7 mouse cellular contexts compared by ENCODE assay signal in genomic region chr14:52196230-52197155, GRCm38 (mm10). TPM values are rescaled to one million over a fixed set of nuclear protein-coding genes. Genes with fewer than 3 reads are reported as not detected.
DNase-seq lines count a peak whose midpoint lies in the region; ATAC-seq and TF ChIP-seq lines count a peak whose summit lies in the region.

No protein-coding gene starts in this region.

- peaks cover 46% of the 10 kb centered on the region for H3K36me3 ChIP-seq in lung, embryonic 14.5 days (ENCODE audit: insufficient read depth)
- no peaks in the 10 kb centered on the region for H3K36me3 ChIP-seq in embryonic facial prominence, embryonic 11.5 days (replicated peaks; ENCODE audit: control insufficient read depth, insufficient read depth, low read depth, low read length)
- peaks cover 14% of the 10 kb centered on the region for H3K36me3 ChIP-seq in hindbrain, embryonic 16.5 days (ENCODE audit: control insufficient read depth, insufficient read depth, low read length)
- peaks cover 43% of the 10 kb centered on the region for H3K36me3 ChIP-seq in megakaryocyte, embryonic 14.5 days (replicated peaks; ENCODE audit: low read length)

- no peaks in the 10 kb centered on the region for H3K27me3 ChIP-seq in lung, embryonic 14.5 days (ENCODE audit: insufficient read depth, low read length)
- no peaks in the 10 kb centered on the region for H3K27me3 ChIP-seq in embryonic facial prominence, embryonic 11.5 days (ENCODE audit: control insufficient read depth, insufficient read depth, low read length)
- no peaks in the 10 kb centered on the region for H3K27me3 ChIP-seq in hindbrain, embryonic 16.5 days (replicated peaks; ENCODE audit: control insufficient read depth, insufficient read depth, low read length)
- H3K27me3 ChIP-seq in megakaryocyte, embryonic 14.5 days (replicated peaks) = no peaks in the 10 kb centered on the region

- peak overlapping the region; percentile 99 for H3K27ac ChIP-seq in lung, embryonic 14.5 days (ENCODE audit: low read depth)
- H3K27ac ChIP-seq in embryonic facial prominence, embryonic 11.5 days (replicated peaks; ENCODE audit: low read depth, low read length) = peak overlapping the region; percentile 96
- H3K27ac ChIP-seq in hindbrain, embryonic 16.5 days (ENCODE audit: low read depth, low read length) = peak overlapping the region; percentile 88

- peak; percentile 51 for DNase-seq in lung, embryonic 14.5 days
- DNase-seq in lung, postnatal 4 days = no peak
- peak; percentile 27 for DNase-seq in MN1 (ENCODE audit: low spot score)
- peak; percentile 42 for DNase-seq in embryonic facial prominence, embryonic 11.5 days (ENCODE audit: low spot score)
- DNase-seq in urinary bladder, adult 18-20 months (ENCODE audit: low spot score in 2 of 2) = no peak

- TF ChIP-seq CTCF in lung, embryonic 14.5 days (IDR thresholded peaks at IDR 0.05; ENCODE audit: low read depth) = no peak

- H3K4me3 ChIP-seq in lung, embryonic 14.5 days (ENCODE audit: low read depth, low read length) = peak overlapping the region; percentile 99
- H3K4me3 ChIP-seq in embryonic facial prominence, embryonic 11.5 days (ENCODE audit: low read depth, low read length) = peak overlapping the region; percentile 99
- peak overlapping the region; percentile 100 for H3K4me3 ChIP-seq in hindbrain, embryonic 16.5 days (ENCODE audit: low read length)
- peak overlapping the region; percentile 92 for H3K4me3 ChIP-seq in megakaryocyte, embryonic 14.5 days (replicated peaks)

- peak; percentile 25 for ATAC-seq in lung, embryonic 14.5 days (ENCODE audit: insufficient read depth)
- peak; percentile 4; the same call in 1 of the 2 replicates for ATAC-seq in embryonic facial prominence, embryonic 11.5 days (replicated peaks; ENCODE audit: insufficient number of reproducible peaks, low FRiP score, low TSS enrichment, low read depth)
- peak; percentile 12 for ATAC-seq in hindbrain, embryonic 16.5 days

- WGBS in lung, embryonic 14.5 days = under 1% methylated on average over 58 of the region's 59 CpGs
- under 1% methylated on average over 58 of the region's 59 CpGs for WGBS in embryonic facial prominence, embryonic 11.5 days
- WGBS in hindbrain, embryonic 16.5 days = under 1% methylated on average over 47 of the region's 59 CpGs

- peak overlapping the region; percentile 98 for H3K9ac ChIP-seq in lung, embryonic 14.5 days
- H3K9ac ChIP-seq in embryonic facial prominence, embryonic 11.5 days (replicated peaks; ENCODE audit: low read length) = peak overlapping the region; percentile 98
- H3K9ac ChIP-seq in hindbrain, embryonic 16.5 days (ENCODE audit: low read depth, low read length) = peak overlapping the region; percentile 93

- no peaks in the 10 kb centered on the region for H3K9me3 ChIP-seq in lung, embryonic 14.5 days (ENCODE audit: low read depth, low read length)
- H3K9me3 ChIP-seq in embryonic facial prominence, embryonic 11.5 days (replicated peaks; ENCODE audit: control insufficient read depth, low read length) = no peaks in the 10 kb centered on the region
- no peaks in the 10 kb centered on the region for H3K9me3 ChIP-seq in hindbrain, embryonic 16.5 days (ENCODE audit: control insufficient read depth, low read length)
- H3K9me3 ChIP-seq in megakaryocyte, embryonic 14.5 days = no peaks in the 10 kb centered on the region

- peak overlapping the region; percentile 84 for H3K4me2 ChIP-seq in lung, embryonic 14.5 days
- peak overlapping the region; percentile 71 for H3K4me2 ChIP-seq in embryonic facial prominence, embryonic 11.5 days (ENCODE audit: low read depth, low read length)
- peak overlapping the region; percentile 90 for H3K4me2 ChIP-seq in hindbrain, embryonic 16.5 days (ENCODE audit: low read length)

- H3K4me1 ChIP-seq in lung, embryonic 14.5 days (ENCODE audit: insufficient read depth) = no peaks in the 10 kb centered on the region
- H3K4me1 ChIP-seq in embryonic facial prominence, embryonic 11.5 days (ENCODE audit: control insufficient read depth, insufficient read depth, low read length) = no peaks in the 10 kb centered on the region
- peaks cover 18% of the 10 kb centered on the region for H3K4me1 ChIP-seq in hindbrain, embryonic 16.5 days (ENCODE audit: control insufficient read depth, insufficient read depth, low read depth, low read length)
- H3K4me1 ChIP-seq in megakaryocyte, embryonic 14.5 days = peaks cover 51% of the 10 kb centered on the region

RNA-seq across cellular contexts. Expression of gene Supt16, which starts 0.7 kb away (rescaled TPM):
- 82.5 and 85.8 TPM in 2 replicates for polyA plus RNA-seq in lung, embryonic 14.5 days (2014; fragmentation: Nextera tagmentation; extraction: Ambion mirVana)
- 83.8 and 91.2 TPM in 2 replicates for polyA plus RNA-seq in embryonic facial prominence, embryonic 11.5 days (2014; fragmentation: Nextera tagmentation; extraction: Ambion mirVana)
- polyA plus RNA-seq in hindbrain, embryonic 16.5 days (2015; fragmentation: Nextera tagmentation; extraction: Ambion mirVana) = 37.1 and 39.0 TPM in 2 replicates
- polyA plus RNA-seq in megakaryocyte, embryonic 14.5 days (2012; ENCODE audit: insufficient read depth, low replicate concordance) = 2.4 and 9.0 TPM in 2 replicates

Comparison
In these comparisons a context has a peak if more than half of its experiments do, and no peak if none do; other contexts are left out.
1. DNase-seq: peak in lung, embryonic 14.5 days (single experiment), MN1 (single experiment) and embryonic facial prominence, embryonic 11.5 days (single experiment); none in lung, postnatal 4 days (0 of 2) and urinary bladder, adult 18-20 months (0 of 2).
2. Peak in every context shown above with its lines, with median percentiles within 50 percentile points of each other: ATAC-seq, H3K27ac ChIP-seq, H3K4me2 ChIP-seq, H3K4me3 ChIP-seq and H3K9ac ChIP-seq.